Mouse (Mus musculus) yolk sac, embryonic 10.5 days (tissue): ENCODE data around the gene Homer3.

Source experiments
- DNase-seq: peaks from one replicate; pipeline ENCODE4 v3.0.0-alpha.2; 2017; ENCODE audit warnings: low spot score

The Homer3 gene

DNA sequence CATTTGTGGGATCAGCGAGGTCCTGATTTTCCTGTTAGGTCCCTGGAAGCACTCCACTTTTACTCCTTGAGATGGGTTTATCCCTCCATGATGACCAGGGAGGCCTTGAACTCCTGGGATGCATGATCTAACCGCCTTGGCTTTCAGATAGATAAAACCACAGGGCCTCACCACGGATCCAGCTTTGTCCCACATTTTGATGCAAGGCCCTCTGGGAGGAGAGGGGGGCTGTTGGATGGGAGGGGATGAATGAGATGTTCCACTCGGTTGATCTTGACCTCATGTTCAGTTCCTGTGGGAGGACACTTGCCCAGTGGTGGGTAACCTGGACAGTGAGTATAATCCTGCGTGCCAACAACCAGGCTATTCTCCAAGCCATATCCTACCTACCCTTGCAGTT is 1.8 kb downstream of the Homer3 start:
- no peak for DNase-seq

DNA sequence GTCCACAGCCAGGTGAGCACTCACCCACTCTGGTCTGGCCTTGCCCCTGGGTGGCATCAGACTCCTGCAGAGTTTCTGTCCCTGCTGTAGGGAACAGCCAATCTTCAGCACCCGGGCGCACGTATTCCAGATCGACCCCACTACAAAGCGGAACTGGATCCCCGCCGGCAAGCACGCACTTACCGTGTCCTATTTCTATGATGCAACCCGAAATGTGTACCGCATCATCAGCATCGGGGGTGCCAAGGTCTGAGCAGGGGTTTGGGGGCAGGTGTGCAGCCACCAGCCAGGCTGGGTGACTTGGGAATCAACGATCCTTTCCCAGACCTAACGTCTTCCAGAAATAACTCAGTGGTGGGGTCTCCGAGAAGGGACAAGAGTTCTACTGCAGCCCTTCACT is 2.7 kb downstream of the Homer3 start:
- no peak for DNase-seq

DNA sequence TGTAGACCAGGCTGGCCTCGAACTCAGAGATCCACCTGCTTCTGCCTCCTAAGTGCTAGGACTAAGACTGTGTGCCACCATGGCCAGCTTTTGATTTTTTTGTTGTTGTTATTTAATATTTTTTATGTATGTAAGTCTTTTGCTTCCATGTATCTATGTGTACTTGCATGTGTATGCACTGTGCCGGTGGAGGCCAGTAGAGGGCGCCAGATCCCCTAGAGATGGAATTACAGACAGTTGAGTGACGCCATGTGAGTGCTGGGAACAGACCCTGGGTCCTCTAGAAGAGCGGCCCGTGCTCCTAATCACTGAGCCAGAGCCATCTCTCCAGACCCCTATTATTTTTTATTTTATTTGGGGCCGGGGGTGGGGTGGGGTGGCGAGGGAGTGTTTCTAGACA is 4.1 kb downstream of the Homer3 start:
- no peak for DNase-seq

DNA sequence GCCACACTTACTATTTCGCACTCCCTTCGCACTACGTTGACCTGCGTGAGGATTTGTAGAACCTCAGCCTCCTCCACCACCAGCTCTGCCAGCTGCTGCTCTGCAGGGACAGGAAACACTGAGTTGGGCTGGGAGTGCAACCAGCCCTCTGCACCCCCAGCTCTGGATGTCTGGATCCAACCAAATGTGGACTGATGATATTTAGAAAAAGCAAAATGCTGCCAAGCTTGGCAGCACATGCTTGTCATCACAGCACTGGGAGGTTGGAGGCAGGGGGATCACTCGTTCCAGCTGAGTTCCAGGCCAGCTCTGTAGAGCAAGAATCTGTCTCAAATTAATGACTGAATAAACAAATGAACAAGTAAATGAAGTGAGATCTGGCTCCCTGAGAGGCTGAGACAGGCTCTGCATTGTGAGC is 11.4 kb downstream of the Homer3 start:
- DNase-seq = no peak

DNA sequence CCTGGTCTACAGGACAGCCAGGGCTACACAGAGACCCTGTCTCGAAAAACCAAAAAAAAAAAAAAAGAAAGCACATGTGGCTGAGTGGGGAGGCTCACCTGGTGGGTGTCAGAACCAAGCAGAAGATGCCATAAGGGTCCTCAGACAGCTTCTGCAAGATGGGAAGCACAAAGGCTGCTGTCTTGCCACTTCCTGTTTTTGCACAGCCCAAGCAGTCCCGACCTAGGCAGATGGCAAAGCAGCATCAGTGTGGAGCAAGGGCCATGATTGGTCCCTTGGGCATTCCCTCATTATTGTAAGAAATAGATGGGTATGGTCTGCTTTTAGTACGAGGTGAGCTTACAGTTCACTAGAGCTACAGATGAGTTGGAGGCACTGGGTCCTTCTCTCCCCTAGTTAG is 18.3 kb downstream of the Homer3 start:
- DNase-seq = no peak

DNA sequence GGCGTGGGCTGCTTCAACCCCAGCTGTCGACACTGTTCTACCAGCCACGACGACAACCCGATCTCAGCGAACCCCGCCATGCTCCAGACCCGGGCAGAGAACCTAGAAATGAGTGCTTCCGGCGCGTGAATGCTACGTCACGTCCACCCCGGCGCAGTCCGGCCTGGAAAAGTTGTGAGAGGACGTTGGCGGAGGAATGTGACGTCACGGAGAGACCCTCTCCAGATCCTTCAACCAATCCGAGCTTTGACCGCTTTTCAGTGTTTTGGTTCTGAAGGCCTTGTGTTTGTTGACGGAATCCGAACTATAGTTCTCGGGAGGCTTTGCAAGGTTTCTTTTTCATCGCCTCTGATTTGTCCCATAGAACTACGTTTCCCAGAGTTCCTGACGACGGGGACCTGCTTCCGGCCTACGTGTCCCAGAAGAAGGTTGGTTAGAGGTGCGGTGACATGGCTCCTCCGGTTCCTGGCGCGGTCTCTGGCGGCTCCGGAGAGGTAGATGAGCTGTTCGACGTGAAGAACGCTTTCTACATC is 19.8 kb downstream of the Homer3 start, which contains the start of the genes Ddx49 and Cope:
Gene Ddx49, minus strand, starts transcription at position 132 of the 533 bp plus-strand sequence.
Gene Cope, plus strand, starts transcription at position 161 of the 533 bp plus-strand sequence.
- DNase-seq = peak; percentile 94

DNA sequence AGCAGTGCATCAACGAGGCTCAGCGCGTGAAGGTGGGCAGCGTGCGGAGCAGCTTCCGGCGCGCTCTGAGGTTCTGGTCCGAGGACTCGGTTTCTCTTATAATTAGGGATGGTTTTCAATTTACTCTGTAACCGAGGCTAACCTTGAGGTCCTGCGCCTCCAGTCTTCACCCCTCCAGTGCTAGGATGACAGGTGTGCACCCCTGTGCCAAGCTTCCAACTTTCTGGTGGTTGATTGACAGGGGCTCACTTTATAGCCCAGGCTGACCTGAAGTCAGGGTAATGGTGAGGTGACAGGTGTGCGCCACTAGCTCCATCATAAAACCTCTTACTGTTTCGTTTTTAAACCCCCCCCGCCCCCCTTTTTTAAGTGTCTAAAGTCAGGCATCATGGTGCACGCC is 20.3 kb downstream of the Homer3 start:
- no peak for DNase-seq

DNA sequence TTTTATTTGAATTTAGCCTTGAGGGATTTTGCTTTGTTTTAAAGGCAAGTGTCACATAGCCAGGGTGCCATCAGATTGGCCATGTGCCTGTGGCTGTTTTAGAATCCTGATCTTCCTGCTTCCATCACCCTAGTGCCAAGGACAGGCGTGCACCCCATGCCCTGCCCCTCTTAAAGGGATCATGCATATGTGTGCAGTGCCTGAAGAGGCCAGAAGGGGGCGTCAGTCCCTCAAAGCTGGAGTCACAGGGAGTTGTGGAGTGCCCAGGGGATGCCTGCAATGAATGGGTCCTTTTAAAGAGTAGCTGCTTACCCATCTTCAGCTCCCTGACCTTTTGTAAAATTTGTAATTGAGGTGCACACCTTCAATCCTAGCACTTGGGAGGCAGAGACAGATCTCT is 26.7 kb downstream of the Homer3 start:
- DNase-seq = no peak

DNA sequence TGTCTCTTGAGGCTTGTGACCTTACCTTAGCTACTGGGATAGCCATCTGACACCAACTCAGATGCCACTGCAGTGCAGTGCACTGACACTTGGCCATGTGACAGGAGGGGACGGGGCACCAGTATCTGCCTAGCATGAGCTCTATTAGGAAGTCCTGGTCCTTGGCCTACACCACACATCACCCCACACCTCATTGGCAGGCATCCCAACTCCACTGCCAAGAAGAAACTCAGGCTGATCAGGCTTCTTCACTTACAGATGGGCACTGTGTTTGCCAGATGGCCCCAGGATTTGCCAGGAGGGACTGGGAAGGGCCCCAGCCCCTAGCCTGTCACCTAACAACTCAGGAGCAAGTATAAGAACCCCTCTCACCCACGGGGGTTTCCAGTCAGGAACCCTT is 30.8 kb downstream of the Homer3 start:
- no peak for DNase-seq

DNA sequence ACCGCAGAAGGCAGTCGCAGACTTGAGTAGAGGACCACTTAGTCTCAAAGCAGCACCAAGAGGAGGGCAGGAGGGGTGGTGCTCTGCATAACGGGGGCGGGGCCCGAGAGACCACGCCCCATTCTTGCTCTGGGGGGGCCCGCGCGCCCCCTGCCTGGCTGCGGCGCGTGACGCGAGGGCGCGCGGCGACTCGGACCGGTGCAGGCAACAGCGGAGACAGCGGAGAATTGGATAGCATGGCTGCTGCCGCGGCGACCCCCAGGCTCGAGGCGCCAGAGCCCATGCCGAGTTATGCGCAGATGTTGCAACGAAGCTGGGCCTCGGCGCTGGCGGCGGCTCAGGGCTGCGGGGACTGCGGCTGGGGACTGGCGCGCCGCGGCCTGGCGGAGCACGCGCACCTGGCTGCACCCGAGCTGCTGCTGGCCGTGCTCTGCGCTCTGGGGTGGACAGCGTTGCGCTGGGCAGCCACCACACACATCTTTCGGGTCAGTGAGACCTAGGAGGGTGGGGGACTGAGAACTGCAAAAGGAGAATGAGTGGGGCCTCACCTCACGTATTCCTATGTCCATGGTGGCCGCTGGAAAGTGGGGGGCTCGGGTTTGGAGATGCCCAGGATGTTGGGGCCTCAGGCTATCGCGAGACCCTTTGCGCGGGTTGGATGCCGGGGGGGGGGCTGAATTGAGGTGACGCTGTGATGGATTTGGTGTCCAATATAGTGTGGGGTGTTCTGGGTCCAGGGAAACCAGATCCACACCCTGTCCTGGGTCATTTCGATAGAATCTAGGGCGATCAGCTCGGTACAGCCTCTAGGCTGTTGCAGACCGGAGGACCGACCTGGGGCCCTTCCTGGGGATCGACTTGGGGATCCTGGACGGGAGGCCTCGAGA is 33.2 kb downstream of the Homer3 start, which contains the start of gene Cers1:
Gene Cers1, plus strand, starts transcription at position 152 of the 887 bp plus-strand sequence.
- peak; percentile 71 for DNase-seq

DNA sequence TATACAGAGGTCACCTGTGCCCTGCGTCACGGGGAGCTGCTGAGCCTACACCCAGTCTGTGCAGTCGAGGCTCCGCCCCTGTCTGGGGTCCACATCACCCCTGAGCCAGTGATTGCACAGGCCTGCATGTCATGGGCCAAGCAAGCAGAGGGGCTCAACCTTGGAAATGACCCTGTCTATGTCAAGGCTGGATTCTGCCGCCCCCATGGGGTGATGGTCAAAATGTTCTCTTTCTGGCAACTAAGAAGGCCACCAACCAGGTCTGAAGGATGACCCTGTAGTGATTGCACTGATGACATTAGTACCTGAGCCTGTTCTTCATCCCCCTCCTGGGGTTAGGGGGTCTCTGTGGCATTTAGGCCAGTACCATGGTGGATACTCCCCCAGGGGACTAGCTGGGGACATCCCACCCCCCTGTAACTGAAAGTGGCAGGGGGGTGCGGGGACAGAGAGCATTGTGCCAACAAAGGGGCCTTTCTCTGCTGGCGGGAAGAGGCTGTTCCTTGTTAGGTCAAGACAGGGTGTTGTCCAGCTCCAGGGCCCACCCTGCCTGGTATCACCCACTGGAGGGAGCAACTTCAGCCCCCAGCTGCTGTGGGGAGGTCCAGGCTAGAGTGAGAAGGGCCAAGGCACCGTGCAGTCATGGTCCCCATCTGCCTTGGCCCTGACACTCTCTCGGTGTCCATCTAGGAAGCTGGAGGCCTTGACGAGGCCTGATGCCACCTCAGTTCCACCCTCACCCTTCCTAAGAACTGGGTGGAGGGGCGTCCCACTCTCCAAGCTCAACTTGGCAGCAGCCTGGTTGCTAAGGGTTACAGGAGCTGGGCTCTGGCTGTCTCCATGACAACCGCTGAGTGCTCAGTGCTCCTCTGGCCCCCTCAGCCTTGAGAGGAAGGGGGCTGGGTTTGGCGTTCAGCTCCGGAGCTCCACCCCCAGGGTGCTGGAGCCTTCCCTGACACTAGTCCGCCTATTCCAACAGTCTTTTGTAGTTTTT is 34.2 kb downstream of the Homer3 start:
- no peak for DNase-seq

DNA sequence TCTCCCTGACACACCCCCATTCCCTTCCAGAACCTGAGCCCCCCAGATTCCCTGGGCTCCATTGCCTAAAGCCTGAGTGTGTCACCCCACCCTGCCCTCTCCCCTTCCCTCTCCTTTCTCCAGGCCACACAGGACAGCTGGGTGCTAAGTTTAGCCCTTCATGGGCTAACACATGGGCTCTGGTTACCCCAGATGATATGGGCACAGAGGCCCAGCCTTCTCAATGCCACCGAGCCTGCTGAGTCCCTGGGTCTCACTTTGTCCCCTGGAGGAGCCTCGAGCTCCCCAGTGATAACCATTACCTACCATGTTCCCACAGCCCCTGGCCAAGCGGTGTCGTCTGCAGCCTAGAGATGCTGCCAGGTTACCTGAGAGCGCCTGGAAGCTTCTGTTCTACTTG is 35.2 kb downstream of the Homer3 start:
- DNase-seq = no peak

DNA sequence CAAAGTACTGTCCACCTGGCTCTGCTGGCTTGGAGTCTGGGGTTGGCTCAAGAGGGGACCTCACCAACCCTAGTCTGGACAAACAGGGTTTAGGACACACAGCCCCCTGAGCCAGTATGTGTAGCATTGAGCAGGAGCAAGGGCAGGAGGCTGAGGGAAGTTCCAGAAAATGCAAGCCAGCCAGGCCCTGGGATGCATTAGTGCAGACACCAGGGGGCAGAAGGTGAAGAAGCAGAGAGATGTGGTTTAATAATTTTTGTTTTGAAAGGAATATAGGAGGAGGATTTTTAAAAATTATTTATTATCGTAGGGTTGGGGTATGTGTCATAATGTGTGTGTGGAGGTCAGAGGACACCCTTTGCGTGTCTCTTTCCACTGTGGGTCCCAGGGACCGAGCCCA is 41.1 kb downstream of the Homer3 start:
- DNase-seq = no peak

DNA sequence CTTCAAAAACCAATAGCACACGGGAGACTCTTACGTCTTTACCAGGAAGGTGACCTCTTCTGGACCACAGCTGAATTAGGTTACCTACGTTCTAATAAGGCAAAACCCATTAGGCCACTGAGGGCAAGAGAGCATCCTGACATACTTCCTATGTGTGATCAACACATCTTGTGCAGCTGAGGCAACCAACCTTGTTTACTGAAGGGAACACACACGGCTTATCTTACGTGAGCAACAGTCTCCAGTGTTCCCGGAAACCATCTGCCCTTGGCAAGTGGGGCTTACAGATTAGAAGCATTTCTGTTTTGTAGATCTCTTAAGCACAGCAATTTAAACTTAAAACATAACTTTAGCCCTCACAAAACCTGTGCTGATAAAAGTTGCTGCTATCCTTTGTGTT is 44.9 kb downstream of the Homer3 start:
- no peak for DNase-seq

DNA sequence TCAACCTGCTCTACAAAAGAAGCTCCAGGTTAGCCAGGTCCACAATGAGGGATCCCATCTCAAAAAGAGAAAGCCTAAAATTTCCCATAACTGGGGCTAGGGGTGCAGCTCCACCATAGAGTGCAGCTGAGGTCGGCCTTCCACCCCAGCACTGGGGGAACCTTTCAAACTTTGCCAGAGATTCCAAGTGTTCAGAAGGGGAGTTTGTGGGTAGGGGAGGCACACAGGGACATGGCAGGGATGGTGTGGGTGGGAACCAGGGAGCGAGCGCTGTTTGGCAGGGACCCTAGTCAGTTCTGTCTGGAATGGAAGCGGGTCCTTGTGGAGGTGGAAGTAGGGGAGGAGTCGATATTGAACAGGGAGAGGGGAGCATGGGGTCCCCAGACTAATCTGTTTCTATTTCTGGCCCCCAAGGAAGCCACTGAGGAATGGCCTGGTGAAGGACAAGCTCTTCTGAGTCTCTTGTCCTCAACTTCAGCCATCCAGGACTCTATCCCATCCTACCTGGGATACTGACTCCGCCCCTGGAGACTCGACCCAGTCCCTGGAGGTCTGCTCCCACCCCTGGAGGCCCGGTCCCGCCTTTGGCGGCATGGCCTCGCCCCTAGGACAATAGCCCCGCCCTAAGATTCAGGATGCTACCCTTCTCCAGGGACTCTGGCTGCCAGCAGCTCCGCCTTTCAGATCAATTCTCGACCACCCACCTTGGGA is 46.7 kb downstream of the Homer3 start, which contains the start of gene Gdf1:
Gene Gdf1, plus strand, starts transcription at position 694 of the 711 bp plus-strand sequence.
- peak; percentile 42 for DNase-seq

DNA sequence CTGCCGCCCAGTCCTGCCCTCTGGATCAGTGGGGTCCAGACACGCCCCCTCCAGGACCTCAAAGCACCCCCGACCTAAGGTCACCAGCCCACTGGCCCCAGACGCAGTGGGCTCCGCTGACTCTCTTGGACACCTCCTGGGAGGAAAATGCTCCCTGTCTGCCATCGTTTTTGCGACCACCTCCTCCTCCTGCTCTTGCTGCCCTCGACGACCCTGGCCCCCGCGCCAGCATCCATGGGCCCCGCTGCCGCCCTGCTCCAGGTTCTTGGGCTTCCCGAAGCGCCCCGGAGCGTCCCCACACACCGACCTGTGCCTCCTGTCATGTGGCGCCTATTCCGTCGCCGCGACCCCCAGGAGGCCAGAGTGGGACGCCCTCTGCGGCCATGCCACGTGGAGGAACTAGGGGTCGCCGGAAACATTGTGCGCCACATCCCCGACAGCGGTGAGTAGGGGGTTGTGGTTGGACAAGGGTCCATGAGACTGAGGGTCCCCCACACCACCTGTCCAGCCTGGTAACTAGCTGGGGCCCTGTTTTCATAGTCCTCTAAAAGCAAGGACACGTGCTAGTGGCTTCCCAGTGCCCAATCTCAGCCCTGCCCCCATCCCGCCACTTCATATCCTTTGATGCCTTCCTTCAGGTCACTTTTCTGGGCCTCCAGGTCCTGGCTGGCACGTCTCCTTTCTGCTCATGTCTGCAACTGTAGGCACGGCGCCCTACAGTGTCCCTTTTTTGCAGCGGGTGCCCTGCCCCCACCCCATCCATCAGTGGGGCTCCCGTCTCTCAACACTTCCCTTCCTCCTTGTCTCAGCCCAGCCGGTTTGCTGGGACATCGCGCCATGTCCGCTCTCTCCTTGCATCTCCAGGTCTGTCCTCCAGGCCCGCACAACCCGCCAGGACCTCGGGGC is 47.5 kb downstream of the Homer3 start:
- DNase-seq = peak; percentile 28

DNA sequence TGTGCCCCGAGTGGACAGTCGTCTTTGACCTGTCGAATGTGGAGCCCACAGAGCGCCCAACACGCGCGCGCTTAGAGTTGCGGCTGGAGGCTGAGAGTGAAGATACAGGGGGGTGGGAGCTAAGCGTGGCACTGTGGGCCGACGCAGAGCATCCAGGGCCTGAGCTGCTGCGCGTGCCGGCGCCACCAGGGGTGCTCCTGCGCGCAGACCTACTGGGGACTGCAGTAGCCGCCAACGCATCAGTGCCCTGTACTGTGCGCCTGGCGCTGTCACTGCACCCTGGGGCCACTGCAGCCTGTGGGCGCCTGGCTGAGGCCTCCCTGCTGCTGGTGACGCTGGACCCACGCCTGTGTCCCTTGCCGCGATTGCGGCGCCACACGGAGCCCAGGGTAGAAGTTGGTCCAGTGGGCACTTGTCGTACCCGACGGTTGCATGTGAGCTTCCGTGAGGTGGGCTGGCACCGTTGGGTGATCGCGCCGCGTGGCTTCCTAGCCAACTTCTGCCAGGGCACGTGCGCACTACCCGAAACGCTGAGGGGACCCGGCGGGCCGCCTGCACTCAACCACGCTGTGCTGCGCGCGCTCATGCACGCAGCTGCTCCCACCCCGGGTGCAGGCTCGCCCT is 48.2 kb downstream of the Homer3 start:
- DNase-seq = peak; percentile 34

DNA sequence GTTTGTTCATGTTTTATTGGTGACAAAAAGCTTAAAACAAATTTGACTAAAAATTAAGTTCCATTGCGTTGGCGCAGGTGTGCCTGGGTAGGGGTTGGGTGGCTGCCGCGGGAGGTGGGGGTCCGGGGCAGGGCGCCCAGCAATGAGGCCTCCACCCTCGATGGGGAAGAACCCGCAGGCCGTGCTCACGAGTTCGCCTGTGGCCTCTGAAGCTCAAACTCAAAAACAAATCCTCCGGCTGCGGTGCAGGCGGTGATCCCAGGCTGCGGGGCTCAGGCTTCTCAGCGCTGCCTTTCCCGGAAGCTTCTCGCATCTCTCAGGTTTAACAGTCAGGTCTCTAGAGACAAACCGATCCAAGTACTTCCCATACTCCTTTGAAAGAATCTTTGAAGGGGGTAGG is 48.9 kb downstream of the Homer3 start:
- DNase-seq = no peak

DNA sequence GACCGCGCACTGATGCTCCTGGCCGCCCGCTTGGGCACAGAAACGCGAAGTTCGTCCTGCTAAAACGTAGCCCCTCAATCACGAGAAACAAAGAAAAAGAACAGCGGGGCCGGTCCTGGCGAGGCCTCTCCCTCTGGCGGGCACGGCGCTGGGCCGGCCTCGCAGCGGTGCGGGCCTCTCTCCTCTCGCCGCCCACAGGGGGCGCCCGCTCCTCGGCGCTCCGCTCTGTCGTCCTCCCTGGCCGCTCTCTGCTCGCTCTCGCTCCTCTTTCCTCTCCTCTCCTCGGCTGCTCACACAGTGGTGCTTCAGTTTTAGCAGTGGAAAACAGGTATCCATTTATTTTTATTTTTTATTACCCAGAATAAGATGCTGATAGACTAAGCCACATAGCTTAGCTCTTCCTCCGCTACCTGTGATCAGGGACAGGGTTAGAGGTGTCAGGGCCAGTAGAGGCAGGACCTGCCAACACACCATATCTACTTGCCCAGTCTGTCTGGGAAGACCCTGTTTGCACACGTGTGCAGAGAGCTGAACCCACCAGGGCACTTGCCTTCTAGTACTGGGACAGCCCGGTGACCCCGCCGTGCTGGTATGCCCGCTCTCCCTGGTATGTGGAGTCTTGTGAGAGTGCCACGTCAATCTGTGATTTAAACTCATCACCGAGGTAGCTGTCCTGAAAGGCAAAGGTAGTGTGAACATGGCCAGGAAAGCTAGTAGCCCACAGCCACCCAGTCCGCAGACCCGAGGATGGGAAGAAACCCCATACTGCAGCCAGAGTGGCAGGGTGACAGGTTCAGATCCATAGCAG is 49.6 kb downstream of the Homer3 start:
- DNase-seq = no peak
